Mouse (Mus musculus) neutrophil, adult 59 days (primary cell): Measurements from ENCODE around the gene Olfr796. TPM values are rescaled to one million over a fixed set of nuclear protein-coding genes. Genes with fewer than 3 reads are reported as not detected.

Source experiments
- total RNA-seq, 2 experiments: library from RNA; stranded (reverse); gene quantifications; 1 replicate in 1 of 2; 2 replicates in 1 of 2; pipeline ENCODE4 v1.2.4; 2023

Olfr796 gene
- not detected for total RNA-seq

GRCm38 (mm10) chr10:129612470-129612869 is at the start of gene Olfr796:
TSS of gene Olfr796 (minus strand) at chr10:129612570.

GRCm38 (mm10) chr10:129657394-129657793 is 45.0 kb upstream of the Olfr796 start, which contains the start of gene Olfr800:
TSS of gene Olfr800 (plus strand) at chr10:129657694.

GRCm38 (mm10) chr10:129637184-129637583 is 24.8 kb upstream of the Olfr796 start, which contains the start of gene Olfr799:
TSS of gene Olfr799 (plus strand) at chr10:129637484.

DNA sequence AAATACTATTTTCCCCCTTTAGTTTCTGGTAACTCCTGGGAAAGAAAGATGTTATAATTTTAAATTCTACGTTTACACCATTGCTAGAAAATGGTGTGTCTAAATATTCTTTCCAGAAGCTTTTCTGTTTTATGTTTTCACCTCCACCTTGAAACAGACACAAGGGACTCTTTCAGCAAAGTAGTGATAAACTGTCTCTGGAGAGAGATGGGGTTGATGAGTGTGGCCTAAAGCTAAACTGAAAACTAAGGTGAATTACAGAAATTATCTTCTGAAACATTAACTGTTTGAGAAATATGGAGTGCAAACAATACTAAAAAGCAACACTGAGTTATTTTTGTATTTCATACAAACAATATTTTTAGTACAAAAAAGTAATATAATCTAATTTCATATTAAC is 15.5 kb upstream of the Olfr796 start, which contains the start of gene Olfr798:
Gene Olfr798, minus strand, starts transcription at position 101 of the 400 bp plus-strand sequence.

GRCm38 (mm10) chr10:129567355-129567754 is 45.0 kb downstream of the Olfr796 start, which contains the start of gene Olfr794:
TSS of gene Olfr794 (plus strand) at chr10:129567655.

Other genes starting within 250 kb of the Olfr796 start
- under 1 TPM in 1 of 2 experiments, not detected in 1; 0.22 TPM for gene Olfr784, start 228.5 kb downstream of the Olfr796 start, total RNA-seq
- gene Olfr785, start 207.1 kb downstream of the Olfr796 start, total RNA-seq, result not detected
- gene Olfr786, start 185.3 kb downstream of the Olfr796 start, total RNA-seq, result not detected
- not detected for gene Olfr787, start 150.7 kb downstream of the Olfr796 start, total RNA-seq
- gene Olfr788, start 141.6 kb downstream of the Olfr796 start, total RNA-seq, result not detected
- gene Olfr789, start 127.8 kb downstream of the Olfr796 start, total RNA-seq, result not detected
- not detected for gene Olfr790, start 114.1 kb downstream of the Olfr796 start, total RNA-seq
- gene Olfr791, start 90.8 kb downstream of the Olfr796 start, total RNA-seq, result not detected
- not detected for gene Olfr792, start 73.4 kb downstream of the Olfr796 start, total RNA-seq
- not detected for gene Olfr794, start 44.9 kb downstream of the Olfr796 start, total RNA-seq
- gene Olfr798, start 15.4 kb upstream of the Olfr796 start, total RNA-seq, result not detected
- gene Olfr799, start 24.9 kb upstream of the Olfr796 start, total RNA-seq, result not detected
- not detected for gene Olfr800, start 45.1 kb upstream of the Olfr796 start, total RNA-seq
- gene Olfr801, start 61.3 kb upstream of the Olfr796 start, total RNA-seq, result not detected
- not detected for gene Olfr802, start 75.6 kb upstream of the Olfr796 start, total RNA-seq
- not detected for gene Olfr803, start 81.7 kb upstream of the Olfr796 start, total RNA-seq
- not detected for gene Olfr804, start 90.6 kb upstream of the Olfr796 start, total RNA-seq
- gene Olfr805, start 116.8 kb upstream of the Olfr796 start, total RNA-seq, result not detected
- gene Olfr806, start 129.4 kb upstream of the Olfr796 start, total RNA-seq, result not detected
- not detected for gene Olfr807, start 145.2 kb upstream of the Olfr796 start, total RNA-seq
- gene Olfr808, start 152.9 kb upstream of the Olfr796 start, total RNA-seq, result not detected
- gene Olfr809, start 162.1 kb upstream of the Olfr796 start, total RNA-seq, result not detected
- gene Olfr810, start 182.3 kb upstream of the Olfr796 start, total RNA-seq, result not detected
- gene Olfr811, start 191.8 kb upstream of the Olfr796 start, total RNA-seq, result not detected
- gene Olfr812, start 233.5 kb upstream of the Olfr796 start, total RNA-seq, result not detected
- not detected for gene Olfr813, start 242.8 kb upstream of the Olfr796 start, total RNA-seq